Mouse (Mus musculus) lung, embryonic 14.5 days (tissue): ENCODE measurements around the gene Rbm34. TPM values are rescaled to one million over a fixed set of nuclear protein-coding genes. Genes with fewer than 3 reads are reported as not detected.
A peak's percentile ranks its signal among the peaks of the same experiment; 100 is the strongest.

Experiments used
- ATAC-seq: fragments of 200-750 bp; cut with Nextera tagmentation; 2 replicates; pipeline ENCODE4 v1.8.0; 2017; ENCODE audit warnings: mild to moderate bottlenecking, moderate TSS enrichment, moderate library complexity; ENCODE audit not compliant: insufficient read depth
- DNase-seq: peaks from one replicate; pipeline ENCODE4 v3.0.0-alpha.2; 2015
- H3K27ac ChIP-seq: fragments of 300-500 bp; sonication (generic); 2 replicates; pipeline ENCODE4 v1.5.1; 2014; ENCODE audit warnings: low read depth, mild to moderate bottlenecking, moderate library complexity
- H3K27me3 ChIP-seq: fragments of 300-500 bp; sonication (generic); 2 replicates; pipeline ENCODE4 v1.6.1; 2014; ENCODE audit warnings: low read length, control low read depth; ENCODE audit not compliant: insufficient read depth
- H3K36me3 ChIP-seq: fragments of 300-500 bp; sonication (generic); 2 replicates; pipeline ENCODE4 v1.6.1; 2014; ENCODE audit warnings: control low read depth; ENCODE audit not compliant: insufficient read depth
- H3K4me1 ChIP-seq: fragments of 300-500 bp; sonication (generic); 2 replicates; pipeline ENCODE4 v1.6.1; 2014; ENCODE audit warnings: antibody characterized with exemption, control low read depth; ENCODE audit not compliant: insufficient read depth
- H3K4me2 ChIP-seq: fragments of 300-500 bp; sonication (generic); 2 replicates; pipeline ENCODE4 v1.6.1; 2014; ENCODE audit warnings: mild to moderate bottlenecking
- H3K4me3 ChIP-seq: fragments of 300-500 bp; sonication (generic); 2 replicates; pipeline ENCODE4 v1.5.1; 2014; ENCODE audit warnings: low read depth, low read length
- H3K9ac ChIP-seq: fragments of 300-500 bp; sonication (generic); 2 replicates; pipeline ENCODE4 v1.6.1; 2014
- H3K9me3 ChIP-seq: fragments of 300-500 bp; sonication (generic); 2 replicates; pipeline ENCODE4 v1.6.1; 2016; ENCODE audit warnings: low read depth, low read length, control low read depth
- CTCF ChIP-seq: IDR thresholded peaks from 2 replicates; pipeline ENCODE4 v1.5.1; 2016; ENCODE audit warnings: antibody characterized with exemption, low read depth
- WGBS: fragments of 180-500 bp; shearing (Covaris S2); extraction: QIAGEN DNeasy Blood & Tissue Kit; methylation state at CpG from one replicate; pipeline ENCODE4 v1.1.7; 2014; 5-methylcytosine and 5-hydroxymethylcytosine counted together
- polyA plus RNA-seq: library from polyadenylated mRNA; unstranded; fragments of >200 nt; fragmentation: Nextera tagmentation; extraction: Ambion mirVana; gene quantifications from 2 replicates; pipeline ENCODE4 v1.2.1, GENCODE M21; 2014

Gene Rbm34
- polyA plus RNA-seq, 1 experiment from 2014 or later = 26.6 TPM

DNA sequence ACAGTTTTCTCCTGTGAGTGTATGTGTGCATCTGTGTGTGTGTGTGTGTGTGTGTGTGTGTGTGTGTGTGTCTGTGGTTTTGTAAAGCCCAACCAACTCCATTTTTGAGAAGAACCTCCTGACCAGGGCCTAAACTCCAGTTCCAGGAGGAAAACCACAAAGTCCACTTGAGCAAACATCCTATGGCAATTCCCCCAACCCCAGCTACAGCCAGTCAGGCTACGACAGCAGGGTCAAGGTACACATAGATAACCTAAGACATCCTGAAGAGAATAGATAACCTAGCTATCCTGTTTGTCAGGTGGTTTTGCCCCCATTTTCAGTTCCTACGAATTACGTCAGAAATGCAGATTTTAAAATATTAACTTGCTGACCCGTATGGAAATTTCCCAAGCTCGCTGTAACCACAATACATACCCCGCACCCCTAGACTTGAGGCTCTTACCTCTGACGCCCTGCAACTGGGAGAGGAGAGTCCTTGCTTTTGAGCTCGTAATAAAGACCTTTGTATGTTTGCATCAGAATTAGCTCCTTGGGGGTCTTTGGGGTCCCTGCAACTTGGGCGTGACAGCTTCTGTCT lies 2.9 kb upstream of the Rbm34 start:
- no peak for DNase-seq
- peaks cover 6% of the 10 kb centered on the region for H3K36me3 ChIP-seq
- 62% methylated on average over 9 of the region's 9 CpGs for WGBS

DNA sequence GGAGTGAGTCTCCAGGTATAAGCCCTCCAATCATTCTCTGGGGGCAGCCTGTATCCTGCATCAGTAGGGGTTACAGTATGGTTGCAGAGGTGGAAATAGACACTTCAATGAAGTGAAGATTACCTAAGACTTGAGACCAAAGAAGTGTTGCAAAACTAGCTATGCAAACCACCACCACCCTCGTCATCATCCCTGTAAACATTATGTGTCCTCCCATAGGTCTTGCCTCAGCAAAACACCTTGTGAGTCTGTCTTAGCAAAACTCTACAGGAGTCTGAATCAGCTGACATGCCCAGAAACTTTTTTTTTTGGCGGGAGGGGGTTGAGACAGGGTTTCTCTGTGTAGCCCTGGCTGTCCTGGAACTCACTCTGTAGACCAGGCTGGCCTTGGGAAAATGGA lies 1.8 kb upstream of the Rbm34 start:
- ATAC-seq (no peak), DNase-seq (no peak)
- Histone ChIP-seq H3K4me2 (no peak overlapping the region), H3K27me3 (no peaks in the 10 kb centered on the region), H3K9ac (no peak overlapping the region), H3K36me3 (peaks cover 17% of the 10 kb centered on the region), H3K4me1 (no peaks in the 10 kb centered on the region), H3K4me3 (no peak overlapping the region), H3K9me3 (no peaks in the 10 kb centered on the region), H3K27ac (no peak overlapping the region)
- no peak for TF ChIP-seq CTCF
- 70% methylated on average over 2 of the region's 2 CpGs for WGBS

More for the DNA sequence above, 2.9 kb upstream of the Rbm34 start:
- Histone ChIP-seq H3K9me3 (no peaks in the 10 kb centered on the region), H3K27me3 (no peaks in the 10 kb centered on the region), H3K4me2 (no peak overlapping the region), H3K4me1 (no peaks in the 10 kb centered on the region), H3K27ac (no peak overlapping the region), H3K9ac (no peak overlapping the region), H3K4me3 (no peak overlapping the region)
- no peak for TF ChIP-seq CTCF
- ATAC-seq = no peak

DNA sequence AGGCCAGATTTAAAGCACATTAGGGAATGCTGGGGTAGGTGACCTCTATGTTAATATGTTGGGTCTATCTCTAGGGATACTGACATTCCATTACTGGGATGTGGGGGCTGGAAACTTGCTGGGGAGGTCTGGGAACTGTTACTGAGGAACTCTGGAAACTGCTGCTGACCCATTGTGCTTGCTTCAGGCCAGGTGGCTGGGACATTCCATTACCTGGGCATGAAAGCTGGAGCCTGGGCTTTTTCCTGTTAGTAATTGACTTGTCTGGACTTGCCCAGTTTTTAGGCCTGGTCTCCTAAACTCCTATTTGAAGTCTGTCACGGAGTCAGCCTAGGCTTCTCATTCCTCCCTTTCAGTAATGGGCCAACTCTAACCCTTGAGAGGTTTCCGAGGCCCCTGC lies 1.2 kb upstream of the Rbm34 start:
- Histone ChIP-seq H3K36me3 (peaks cover 19% of the 10 kb centered on the region), H3K9ac (no peak overlapping the region), H3K9me3 (no peaks in the 10 kb centered on the region), H3K27ac (no peak overlapping the region), H3K4me1 (no peaks in the 10 kb centered on the region), H3K27me3 (no peaks in the 10 kb centered on the region), H3K4me2 (no peak overlapping the region), H3K4me3 (no peak overlapping the region)
- DNase-seq = no peak
- TF ChIP-seq CTCF = no peak
- WGBS = 85% methylated on average over 2 of the region's 2 CpGs
- ATAC-seq = no peak

GRCm38 (mm10) chr8:126971314-126971664 lies 418 bp upstream of the Rbm34 start:
- WGBS = 7% methylated on average over 13 of the region's 13 CpGs
- Histone ChIP-seq H3K9ac (peak overlapping the region; percentile 85), H3K27ac (peak overlapping the region; percentile 76), H3K4me3 (peak overlapping the region; percentile 98), H3K27me3 (no peaks in the 10 kb centered on the region), H3K9me3 (no peaks in the 10 kb centered on the region), H3K36me3 (peaks cover 21% of the 10 kb centered on the region), H3K4me1 (no peaks in the 10 kb centered on the region), H3K4me2 (peak overlapping the region; percentile 90)
- TF ChIP-seq CTCF = no peak
- DNase-seq (no peak), ATAC-seq (peak; percentile 43)

DNA sequence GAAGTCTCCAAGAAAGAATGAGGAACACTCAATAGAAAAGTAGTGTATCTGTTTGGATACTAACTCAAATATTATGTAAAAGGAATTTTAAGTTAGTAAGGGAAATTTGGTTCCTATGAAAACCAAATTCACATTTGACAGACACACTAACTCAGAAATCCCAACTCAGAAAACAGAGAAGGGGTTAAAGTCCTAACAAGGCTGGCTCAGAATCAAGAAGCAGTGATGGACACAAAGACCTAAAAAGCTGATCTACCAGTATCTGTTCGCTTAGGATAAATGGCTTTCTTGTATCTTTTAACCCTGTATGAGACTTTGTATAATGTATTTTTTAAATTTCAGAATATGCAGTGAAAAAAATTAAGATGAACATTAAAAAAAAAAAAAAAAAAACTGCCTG lies 1.3 kb downstream of the Rbm34 start:
- no peaks in the 10 kb centered on the region for H3K9me3 ChIP-seq
- no peak for ATAC-seq
- no peak for DNase-seq
- no peak overlapping the region for H3K4me3 ChIP-seq
- peaks cover 35% of the 10 kb centered on the region for H3K36me3 ChIP-seq
- no peak overlapping the region for H3K9ac ChIP-seq
- H3K4me1 ChIP-seq = no peaks in the 10 kb centered on the region
- WGBS = 80% methylated on average over 1 of the region's 1 CpGs
- H3K27ac ChIP-seq = no peak overlapping the region
- H3K4me2 ChIP-seq = no peak overlapping the region
- TF ChIP-seq CTCF = no peak
- H3K27me3 ChIP-seq = no peaks in the 10 kb centered on the region

- H3K9me3 ChIP-seq = no peaks in the 10 kb centered on the region
- peaks cover 50% of the 10 kb centered on the region for H3K36me3 ChIP-seq
- no peak overlapping the region for H3K27ac ChIP-seq
- no peak for DNase-seq
- WGBS = 90% methylated on average over 6 of the region's 6 CpGs
- no peak for TF ChIP-seq CTCF
- H3K27me3 ChIP-seq = no peaks in the 10 kb centered on the region
- no peak for ATAC-seq
- H3K4me1 ChIP-seq = no peaks in the 10 kb centered on the region
- H3K9ac ChIP-seq = no peak overlapping the region
- H3K4me2 ChIP-seq = no peak overlapping the region
- H3K4me3 ChIP-seq = no peak overlapping the region
Observed at GRCm38 (mm10) chr8:126968107-126968506, 2.8 kb downstream of the Rbm34 start.

GRCm38 (mm10) chr8:126965246-126965645 lies 5.6 kb downstream of the Rbm34 start:
- no peak overlapping the region for H3K4me3 ChIP-seq
- 86% methylated on average over 6 of the region's 6 CpGs for WGBS
- H3K4me1 ChIP-seq = no peaks in the 10 kb centered on the region
- DNase-seq (no peak), ATAC-seq (no peak)
- H3K9ac ChIP-seq = no peak overlapping the region
- no peak for TF ChIP-seq CTCF
- H3K36me3 ChIP-seq = peaks cover 65% of the 10 kb centered on the region
- no peak overlapping the region for H3K4me2 ChIP-seq
- H3K9me3 ChIP-seq = no peaks in the 10 kb centered on the region
- H3K27me3 ChIP-seq = no peaks in the 10 kb centered on the region
- H3K27ac ChIP-seq = no peak overlapping the region

- no peaks in the 10 kb centered on the region for H3K9me3 ChIP-seq
Observed at GRCm38 (mm10) chr8:126962871-126963270, 8.0 kb downstream of the Rbm34 start.

More at GRCm38 (mm10) chr8:126962871-126963270, 8.0 kb downstream of the Rbm34 start:
- no peak overlapping the region for H3K27ac ChIP-seq
- DNase-seq = no peak
- WGBS = 88% methylated on average over 1 of the region's 1 CpGs
- H3K27me3 ChIP-seq = no peaks in the 10 kb centered on the region
- no peaks in the 10 kb centered on the region for H3K4me1 ChIP-seq
- no peak overlapping the region for H3K4me3 ChIP-seq
- H3K36me3 ChIP-seq = peaks cover 62% of the 10 kb centered on the region
- no peak for TF ChIP-seq CTCF
- no peak overlapping the region for H3K4me2 ChIP-seq
- ATAC-seq = no peak
- no peak overlapping the region for H3K9ac ChIP-seq
